32 mouse cellular contexts compared by ENCODE assay signal in the genomic region with DNA sequence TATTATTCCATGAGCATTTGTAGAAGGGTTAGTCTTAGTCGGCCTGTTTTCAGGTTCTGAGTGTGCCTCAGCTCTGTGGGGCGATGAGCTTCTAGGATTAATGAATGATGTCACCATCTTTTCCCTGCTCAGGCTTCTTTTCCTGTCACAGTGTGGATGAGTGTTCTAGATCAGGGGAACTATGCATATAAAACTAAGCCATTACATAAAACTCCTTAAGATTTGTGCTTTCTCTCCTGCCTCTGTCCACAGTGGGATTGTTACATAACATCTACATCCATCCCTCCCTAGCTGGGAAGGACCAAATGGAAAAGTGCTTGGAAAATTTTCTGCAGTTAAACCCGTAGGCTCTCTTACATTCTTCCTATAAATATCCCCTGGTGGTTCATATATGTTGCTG. TPM values are rescaled to one million over a fixed set of nuclear protein-coding genes. Genes with fewer than 3 reads are reported as not detected.
"Had no signal": no experiment of that assay in that cellular context is flagged by ENCODE, and none has a peak within 500 bp of the region (broad histone marks: within the 10 kb centered on the region; RNA-seq: fewer than 3 reads in every experiment).

No protein-coding gene starts in this region.

- DNase-seq: kidney, adult 11 months; kidney, adult 8-10 months; kidney, postnatal 10 days; kidney, postnatal 36 days; layer of hippocampus, adult 9-11 months; liver; lung, adult 18-20 months; lung, postnatal 10 days; lung, postnatal 36 days; retina, postnatal 1 day; right cerebral cortex, postnatal 14 days; right cerebral cortex, postnatal 4 days; thymus, postnatal 25 days had no signal

- H3K36me3 ChIP-seq: kidney, embryonic 15.5 days; limb, embryonic 10.5 days; limb, embryonic 13.5 days; liver, embryonic 12.5 days; liver, embryonic 15.5 days; lung, embryonic 15.5 days; midbrain, embryonic 10.5 days; midbrain, embryonic 13.5 days had no signal

- H3K9me3 ChIP-seq: kidney, embryonic 15.5 days; limb, embryonic 10.5 days; limb, embryonic 13.5 days; liver, embryonic 12.5 days; liver, embryonic 15.5 days; lung, embryonic 15.5 days; midbrain, embryonic 10.5 days; midbrain, embryonic 13.5 days; neural tube, embryonic 13.5 days had no signal

- H3K4me2 ChIP-seq: kidney, embryonic 15.5 days; limb, embryonic 13.5 days; liver, embryonic 12.5 days; liver, embryonic 15.5 days; lung, embryonic 15.5 days; midbrain, embryonic 13.5 days; neural tube, embryonic 13.5 days had no signal

- H3K9ac ChIP-seq: kidney, embryonic 15.5 days; limb, embryonic 13.5 days; liver, embryonic 12.5 days; liver, embryonic 15.5 days; lung, embryonic 15.5 days; midbrain, embryonic 13.5 days; neural tube, embryonic 13.5 days had no signal

- H3K27ac ChIP-seq: kidney, embryonic 15.5 days; limb, embryonic 10.5 days; limb, embryonic 13.5 days; liver, embryonic 12.5 days; liver, embryonic 15.5 days; lung, embryonic 15.5 days; midbrain, embryonic 10.5 days; midbrain, embryonic 13.5 days; neural tube, embryonic 13.5 days; stomach, postnatal 0 days had no signal

- H3K27me3 ChIP-seq: kidney, embryonic 15.5 days; limb, embryonic 13.5 days; liver, embryonic 12.5 days; liver, embryonic 15.5 days; lung, embryonic 15.5 days; megakaryocyte, embryonic 14.5 days; midbrain, embryonic 13.5 days; neural tube, embryonic 13.5 days had no signal

- ATAC-seq: liver, embryonic 12.5 days; midbrain, embryonic 13.5 days; midbrain, embryonic 16.5 days had no signal

- H3K4me3 ChIP-seq: kidney, embryonic 15.5 days; limb, embryonic 10.5 days; limb, embryonic 13.5 days; liver, embryonic 12.5 days; liver, embryonic 15.5 days; lung, embryonic 15.5 days; megakaryocyte, embryonic 14.5 days; midbrain, embryonic 10.5 days; midbrain, embryonic 13.5 days; myocyte; neural tube, embryonic 13.5 days had no signal

- H3K4me1 ChIP-seq: liver, embryonic 15.5 days had no signal

RNA-seq across cellular contexts. Expression of a gene that starts 16.0 kb away (rescaled TPM):
- total RNA-seq: layer of hippocampus, postnatal 25 days; left cerebral cortex, postnatal 10 days; monocyte, adult 5-6 weeks; neutrophil, adult 5-6 weeks had no signal
- polyA plus RNA-seq: kidney, embryonic 15.5 days; limb, embryonic 10.5 days; limb, embryonic 13.5 days; liver, embryonic 12.5 days; liver, embryonic 15.5 days; lung, embryonic 15.5 days; midbrain, embryonic 10.5 days; midbrain, embryonic 13.5 days; midbrain, embryonic 16.5 days; myocyte; neural tube, embryonic 13.5 days; stomach, embryonic 14.5 days; stomach, postnatal 0 days; thymus, postnatal 0 days had no signal
